Mouse (Mus musculus) lung, postnatal 4 days (tissue): ENCODE measurements around the gene Iqcg.
A peak's percentile ranks its signal among the peaks of the same experiment; 100 is the strongest.
"Not testable (repeated sequence)": the region's sequence is repeated elsewhere in the genome, so short reads cannot be mapped to it uniquely, and the experiment has no call there.

Experiments used
- DNase-seq, 2 experiments: peaks; one replicate each; pipeline ENCODE4 v3.0.0; 2021

Gene Iqcg

GRCm38 (mm10) chr16:33056095-33056785, at the start of gene Iqcg, which contains the start of gene Rpl35a:
Iqcg (minus strand) TSS chr16:33056218.
Rpl35a (plus strand) TSS chr16:33056453.
- DNase-seq, result peak; percentile 91

GRCm38 (mm10) chr16:33085666-33086065, 29.6 kb upstream of the Iqcg start:
- DNase-seq, result no peak

DNA sequence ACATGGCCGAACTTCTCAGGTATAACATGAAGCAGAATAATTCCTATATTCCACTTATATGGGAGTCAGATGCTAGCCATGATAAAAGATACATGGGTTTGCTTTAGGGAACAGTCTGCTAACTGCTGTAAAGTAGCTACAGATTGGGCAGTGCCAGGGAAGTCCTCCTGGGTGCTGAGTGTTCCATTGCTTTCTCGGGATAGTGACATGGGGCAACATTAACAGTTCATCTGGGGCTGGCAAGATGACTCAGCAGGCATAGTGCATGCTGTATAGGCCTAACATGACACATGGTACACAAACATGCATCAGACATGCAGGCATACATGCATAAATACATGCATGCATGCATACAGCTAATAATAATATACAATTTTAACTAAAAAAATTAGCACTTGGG, 28.0 kb upstream of the Iqcg start:
- DNase-seq, result no peak

DNA sequence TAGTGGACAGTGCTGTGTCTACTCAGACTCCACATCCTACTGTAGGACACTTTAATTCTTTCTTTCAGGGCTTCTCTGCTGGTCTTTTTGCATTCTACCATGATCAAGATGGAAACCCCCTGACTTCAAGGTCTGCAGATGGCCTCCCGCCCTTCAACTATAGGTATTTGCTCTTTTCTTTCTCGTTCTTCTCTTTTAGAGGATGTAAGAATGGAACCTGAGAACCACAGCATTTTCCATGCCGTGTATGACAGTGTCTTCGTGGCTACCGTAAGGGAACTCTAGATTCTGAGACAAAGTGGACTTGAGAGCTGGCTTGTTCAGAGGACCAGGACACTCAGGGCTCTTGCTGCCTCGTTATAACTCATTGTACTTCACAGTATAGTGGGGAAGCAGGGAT, 26.9 kb upstream of the Iqcg start:
- no peak for DNase-seq

DNA sequence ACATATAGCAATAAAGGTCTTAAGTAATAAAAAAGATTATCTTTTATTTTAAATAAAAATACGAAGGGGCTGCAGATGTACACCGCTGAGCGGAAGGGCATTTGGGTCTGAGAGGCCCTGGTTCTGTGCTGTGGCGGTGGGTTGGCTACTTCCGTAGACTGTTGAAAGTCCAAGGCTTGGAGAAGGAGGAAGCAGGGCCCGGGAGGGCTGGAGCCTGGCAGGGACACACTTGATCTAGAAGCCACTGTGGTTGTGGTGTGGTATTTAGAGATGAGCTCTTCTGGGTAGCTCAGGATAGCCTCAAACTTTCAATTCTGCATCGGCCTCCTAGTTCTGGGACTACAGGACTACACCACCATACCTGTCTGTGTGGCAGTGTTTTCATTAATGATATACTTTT, 24.0 kb upstream of the Iqcg start:
- peak in 1 of 2 experiments; percentile 24 for DNase-seq

GRCm38 (mm10) chr16:33077069-33077627, 21.1 kb upstream of the Iqcg start:
- no peak for DNase-seq

DNA sequence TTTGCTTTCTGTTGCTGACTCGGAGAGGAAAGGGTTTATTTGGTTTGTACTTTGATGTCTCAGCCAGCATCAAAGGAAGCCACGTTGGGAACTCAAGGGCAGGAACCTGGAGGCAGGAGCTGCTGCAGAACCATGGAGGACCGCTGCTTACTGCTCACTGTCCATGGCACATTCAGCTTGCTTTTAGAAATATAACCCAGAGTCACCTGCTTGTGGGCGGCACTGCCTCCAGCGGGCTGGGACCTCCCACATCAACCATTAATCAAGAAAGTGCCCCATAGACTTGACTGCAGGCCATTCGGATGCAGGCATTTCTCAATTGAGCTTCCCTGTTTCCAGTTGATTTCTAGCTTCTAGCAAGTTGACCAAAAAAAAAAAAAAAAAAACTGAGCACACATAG, 20.1 kb upstream of the Iqcg start:
- no peak for DNase-seq

- DNase-seq, result no peak
These were observed 18.9 kb upstream of the Iqcg start for GRCm38 (mm10) chr16:33074967-33075366.

DNA sequence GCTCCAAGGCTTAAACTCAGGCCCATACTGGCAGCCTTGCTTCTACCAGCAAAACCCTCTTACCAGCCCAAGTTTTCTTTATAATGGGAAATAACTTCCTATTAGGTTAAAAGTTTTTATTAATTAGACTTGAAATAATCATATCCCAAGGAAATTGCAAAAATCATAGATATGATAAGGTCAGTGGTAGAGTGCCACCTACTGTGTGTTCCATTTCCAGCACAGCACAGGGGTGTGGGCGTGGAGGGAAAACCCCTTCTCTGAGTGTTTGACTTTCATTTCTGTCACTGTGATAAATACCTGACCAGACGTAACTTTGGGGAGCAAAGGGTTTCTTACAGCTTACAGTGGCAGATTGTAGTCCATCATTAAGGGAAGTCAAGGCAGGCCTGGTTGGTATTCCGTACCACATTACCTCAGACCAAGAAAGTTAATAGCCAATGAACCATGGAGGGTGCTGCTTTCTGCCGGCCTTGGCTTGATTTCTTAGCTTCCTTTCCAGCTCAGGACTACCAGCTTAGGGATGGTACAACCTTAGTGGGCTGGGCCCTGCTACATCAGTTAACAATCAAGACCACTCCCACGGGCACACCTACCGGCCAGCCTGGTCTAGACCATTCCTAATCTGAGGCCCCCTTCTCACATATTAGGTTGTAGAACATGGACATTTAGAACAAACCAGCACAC, 17.0 kb upstream of the Iqcg start:
- no peak for DNase-seq

- no peak for DNase-seq
These were observed 14.9 kb upstream of the Iqcg start for GRCm38 (mm10) chr16:33070928-33071327.

GRCm38 (mm10) chr16:33064636-33065035, 8.6 kb upstream of the Iqcg start:
- no peak for DNase-seq

DNA sequence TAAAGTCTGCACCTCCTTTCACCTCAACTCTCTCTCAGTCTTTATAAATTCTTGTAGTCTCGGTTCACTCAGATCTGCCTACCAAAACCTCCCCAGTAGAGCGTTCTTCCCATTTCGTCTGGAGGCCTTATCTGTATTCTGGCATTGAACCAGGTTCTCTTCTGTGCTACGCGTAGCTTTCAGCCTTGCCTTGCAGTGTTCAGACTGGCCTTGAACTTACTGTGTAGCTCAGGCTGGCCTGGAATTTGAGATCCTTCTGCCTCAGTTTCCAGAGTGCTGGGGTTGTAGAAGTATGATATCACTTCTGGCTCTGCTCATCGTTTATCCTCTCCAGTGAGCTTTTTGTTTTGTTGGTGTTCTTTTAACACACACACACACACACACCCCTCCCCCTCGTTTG, 7.2 kb upstream of the Iqcg start:
- no peak for DNase-seq

GRCm38 (mm10) chr16:33062682-33063131, 6.7 kb upstream of the Iqcg start:
- DNase-seq, result no peak

DNA sequence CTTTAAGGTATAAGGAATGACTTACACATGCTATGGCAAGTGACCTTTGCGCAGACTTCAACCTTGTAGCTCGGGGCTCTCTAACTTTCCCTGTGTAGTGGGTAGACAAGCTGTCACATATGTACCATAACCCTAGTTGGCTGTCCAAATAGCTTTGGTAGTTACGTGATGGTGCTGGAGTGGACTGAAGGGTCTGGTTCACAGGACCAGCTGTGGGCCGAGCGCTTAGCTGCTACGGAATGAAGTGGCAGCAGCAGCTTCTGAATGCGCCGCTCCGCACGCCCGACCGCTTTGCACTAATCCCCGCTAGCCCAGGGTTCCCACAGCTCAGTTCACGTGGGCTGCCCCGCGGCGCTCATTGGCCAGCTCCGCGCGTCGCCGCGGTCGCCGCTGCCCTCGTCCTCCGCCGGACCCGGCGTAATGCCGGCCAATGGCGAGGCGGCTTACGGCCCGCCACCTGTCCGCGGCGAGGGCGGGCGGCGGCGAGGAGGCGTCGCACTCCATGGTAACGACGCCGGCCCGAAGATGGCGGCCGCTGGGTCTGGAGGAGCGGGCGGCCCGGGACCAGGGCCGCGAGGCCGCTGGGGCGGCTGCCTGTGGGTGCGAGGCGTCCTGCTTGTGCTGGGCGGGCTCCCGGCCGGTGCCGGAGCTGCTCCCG, 6.1 kb upstream of the Iqcg start, which contains the start of gene Lmln:
Lmln (plus strand) TSS at position 498 of the 658 bp plus-strand sequence.
- peak; percentile 92 to 96 for DNase-seq

DNA sequence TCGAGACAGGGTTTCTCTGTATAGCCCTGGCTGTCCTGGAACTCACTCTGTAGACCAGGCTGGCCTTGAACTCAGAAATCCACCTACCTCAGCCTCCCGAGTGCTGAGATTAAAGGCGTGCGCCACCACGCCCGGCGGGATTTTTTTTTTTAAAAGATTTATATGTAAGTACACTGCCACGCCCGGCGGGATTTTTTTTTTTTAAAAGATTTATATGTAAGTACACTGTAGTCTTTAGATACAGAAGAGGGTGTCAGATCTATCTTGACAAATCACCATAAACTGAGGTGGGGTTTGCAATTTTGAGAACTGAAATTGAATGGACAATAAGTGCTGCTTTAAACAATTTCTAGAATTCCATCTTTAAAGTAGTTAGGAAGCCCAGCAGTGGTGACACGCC, 5.4 kb upstream of the Iqcg start:
- no peak for DNase-seq

- DNase-seq, result no peak
These were observed 4.9 kb upstream of the Iqcg start for GRCm38 (mm10) chr16:33060926-33061325.

- no peak for DNase-seq
These were observed 3.5 kb upstream of the Iqcg start for GRCm38 (mm10) chr16:33059471-33059870.

DNA sequence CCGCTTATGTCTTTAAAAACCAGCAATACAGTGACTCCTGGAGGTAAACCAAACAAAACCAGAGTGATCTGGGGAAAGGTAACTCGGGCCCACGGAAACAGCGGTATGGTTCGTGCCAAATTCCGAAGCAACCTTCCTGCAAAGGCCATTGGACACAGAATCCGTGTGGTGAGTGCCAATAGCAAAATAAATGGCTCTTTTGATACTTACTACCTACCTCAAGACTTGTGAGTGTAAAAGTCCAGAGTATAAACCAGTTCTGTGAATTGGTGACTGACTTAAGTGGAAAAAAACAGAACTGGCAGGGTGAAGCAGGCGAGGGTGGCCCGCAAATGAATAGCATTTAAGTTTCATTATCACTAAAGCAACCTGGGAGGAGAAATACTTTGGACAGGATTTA, 2.6 kb upstream of the Iqcg start:
- not testable (repeated sequence) for DNase-seq

DNA sequence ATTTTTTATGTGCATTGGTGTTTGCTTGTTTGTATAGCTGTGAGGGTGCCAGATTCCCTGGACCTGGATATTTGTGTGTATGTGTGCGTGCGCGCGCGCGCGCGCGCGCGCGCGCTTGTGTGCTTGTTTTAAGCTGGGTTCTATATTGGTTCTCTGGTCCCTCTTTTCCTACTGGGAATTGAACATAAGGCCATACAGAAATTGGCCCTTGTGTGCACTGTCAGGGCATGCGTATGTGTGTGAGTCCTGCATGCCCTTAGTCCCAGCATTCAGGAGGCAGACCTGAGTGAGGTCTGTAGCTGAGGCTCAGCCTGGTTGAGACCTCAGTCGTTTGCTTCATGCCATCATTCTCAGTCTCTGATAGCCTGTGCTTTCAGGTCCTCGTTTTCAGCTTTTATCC, 2.0 kb upstream of the Iqcg start:
- DNase-seq, result no peak

DNA sequence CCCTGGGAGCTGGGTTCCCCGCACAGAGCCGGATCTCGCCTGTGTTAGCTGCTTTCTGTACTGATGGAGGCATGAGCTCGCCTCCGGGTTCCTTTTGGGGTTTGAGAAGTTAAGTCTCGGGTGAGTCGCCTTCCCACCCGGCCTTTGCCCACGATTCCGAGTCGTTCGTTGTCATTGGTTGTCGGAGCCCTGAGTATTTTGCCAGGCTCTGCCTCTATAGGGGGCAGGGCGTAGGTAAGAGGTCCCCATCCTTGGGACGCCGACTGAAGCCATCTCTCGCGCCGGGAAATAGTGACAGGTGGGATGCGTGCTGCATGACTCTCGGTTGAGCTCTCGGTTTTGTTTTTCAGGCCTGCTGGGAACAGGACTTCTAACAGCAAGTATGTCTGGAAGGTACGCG, 768 bp upstream of the Iqcg start:
- DNase-seq, result no peak

- no peak for DNase-seq
These were observed 363 bp downstream of the Iqcg start for GRCm38 (mm10) chr16:33055655-33056054.

GRCm38 (mm10) chr16:33054927-33055326, 1.1 kb downstream of the Iqcg start:
- DNase-seq, result not testable (repeated sequence)

DNA sequence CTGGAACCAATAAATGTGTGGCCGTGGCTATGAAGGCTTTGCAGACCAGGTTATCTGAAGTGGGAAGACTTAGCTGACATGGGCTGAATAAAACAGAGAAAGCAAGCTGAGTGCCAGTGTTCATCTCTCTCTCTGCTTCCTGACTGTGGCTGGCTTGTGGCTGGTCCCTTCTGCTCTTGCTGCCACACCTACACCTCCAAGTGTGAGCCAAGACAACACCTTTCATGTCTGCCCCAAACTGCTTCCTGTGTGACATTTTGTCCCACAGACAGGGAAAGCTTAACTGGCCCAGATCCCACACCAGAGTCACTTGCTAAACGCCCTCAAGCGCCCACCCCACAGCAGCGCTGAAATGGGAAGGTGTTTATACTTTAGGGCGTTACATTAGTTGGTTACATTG, 2.9 kb downstream of the Iqcg start:
- DNase-seq, result no peak

DNA sequence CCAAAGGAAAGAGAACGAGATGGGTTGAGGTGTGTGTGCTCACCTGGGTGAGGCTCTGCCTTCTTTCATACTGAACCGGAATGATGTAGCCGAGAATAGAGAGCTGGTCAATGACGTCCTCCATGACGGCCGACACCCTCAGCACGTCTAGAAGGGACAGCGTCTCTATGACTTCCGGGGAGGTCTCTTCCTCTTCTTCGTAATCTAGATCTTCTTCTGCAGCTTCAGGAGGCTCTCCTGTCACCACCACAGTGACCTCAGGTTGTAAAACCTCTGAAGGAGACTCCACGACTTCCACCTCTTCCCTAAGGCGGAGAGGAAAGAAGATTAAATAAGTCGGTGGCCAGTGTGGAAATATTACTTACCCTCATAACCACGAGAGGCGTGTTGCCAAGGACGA, 6.2 kb downstream of the Iqcg start:
- DNase-seq, result no peak
